Mouse (Mus musculus): ENCODE results near the gene Mafb. TPM values are rescaled to one million over a fixed set of nuclear protein-coding genes. Genes with fewer than 3 reads are reported as not detected.

Gene Mafb
- 0.56 and 1.5 TPM in 2 replicates for total RNA-seq (2017)

GRCm38 (mm10) chr2:160366980-160367338 lies at the start of gene Mafb:
Gene Mafb (minus strand): TSS chr2:160367065.
- peak; percentile 28 to 54; a peak in 3 of 4 replicates for ATAC-seq (replicated peaks in 1 of 2; ENCODE audit: insufficient read depth in 1 of 2, low FRiP score in 2 of 2, low TSS enrichment in 1 of 2, low read depth in 1 of 2, poor library complexity in 2 of 2, severe bottlenecking in 2 of 2)

- no peak for ATAC-seq (replicated peaks in 1 of 2; ENCODE audit: insufficient read depth in 1 of 2, low FRiP score in 2 of 2, low TSS enrichment in 1 of 2, low read depth in 1 of 2, poor library complexity in 2 of 2, severe bottlenecking in 2 of 2)
These were observed 48.3 kb upstream of the Mafb start for GRCm38 (mm10) chr2:160415161-160415560.

GRCm38 (mm10) chr2:160414736-160415135 lies 47.9 kb upstream of the Mafb start:
- ATAC-seq (replicated peaks in 1 of 2; ENCODE audit: insufficient read depth in 1 of 2, low FRiP score in 2 of 2, low TSS enrichment in 1 of 2, low read depth in 1 of 2, poor library complexity in 2 of 2, severe bottlenecking in 2 of 2), result no peak

GRCm38 (mm10) chr2:160413982-160414381 lies 47.1 kb upstream of the Mafb start:
- ATAC-seq (replicated peaks in 1 of 2; ENCODE audit: insufficient read depth in 1 of 2, low FRiP score in 2 of 2, low TSS enrichment in 1 of 2, low read depth in 1 of 2, poor library complexity in 2 of 2, severe bottlenecking in 2 of 2), result no peak

- no peak for ATAC-seq (replicated peaks in 1 of 2; ENCODE audit: insufficient read depth in 1 of 2, low FRiP score in 2 of 2, low TSS enrichment in 1 of 2, low read depth in 1 of 2, poor library complexity in 2 of 2, severe bottlenecking in 2 of 2)
These were observed 46.2 kb upstream of the Mafb start for GRCm38 (mm10) chr2:160413055-160413454.

- no peak for ATAC-seq (replicated peaks in 1 of 2; ENCODE audit: insufficient read depth in 1 of 2, low FRiP score in 2 of 2, low TSS enrichment in 1 of 2, low read depth in 1 of 2, poor library complexity in 2 of 2, severe bottlenecking in 2 of 2)
These were observed 44.6 kb upstream of the Mafb start for GRCm38 (mm10) chr2:160411431-160411830.

- peak in 1 of 2 experiments; percentile 45; a peak in 1 of 4 replicates for ATAC-seq (replicated peaks in 1 of 2; ENCODE audit: insufficient read depth in 1 of 2, low FRiP score in 2 of 2, low TSS enrichment in 1 of 2, low read depth in 1 of 2, poor library complexity in 2 of 2, severe bottlenecking in 2 of 2)
These were observed 40.9 kb upstream of the Mafb start for GRCm38 (mm10) chr2:160407720-160408119.

GRCm38 (mm10) chr2:160397747-160398146 lies 30.9 kb upstream of the Mafb start:
- ATAC-seq (replicated peaks in 1 of 2; ENCODE audit: insufficient read depth in 1 of 2, low FRiP score in 2 of 2, low TSS enrichment in 1 of 2, low read depth in 1 of 2, poor library complexity in 2 of 2, severe bottlenecking in 2 of 2), result no peak

- no peak for ATAC-seq (replicated peaks in 1 of 2; ENCODE audit: insufficient read depth in 1 of 2, low FRiP score in 2 of 2, low TSS enrichment in 1 of 2, low read depth in 1 of 2, poor library complexity in 2 of 2, severe bottlenecking in 2 of 2)
These were observed 27.9 kb upstream of the Mafb start for GRCm38 (mm10) chr2:160394735-160395134.

GRCm38 (mm10) chr2:160392648-160393047 lies 25.8 kb upstream of the Mafb start:
- ATAC-seq (replicated peaks in 1 of 2; ENCODE audit: insufficient read depth in 1 of 2, low FRiP score in 2 of 2, low TSS enrichment in 1 of 2, low read depth in 1 of 2, poor library complexity in 2 of 2, severe bottlenecking in 2 of 2), result no peak

GRCm38 (mm10) chr2:160388596-160388995 lies 21.7 kb upstream of the Mafb start:
- ATAC-seq (replicated peaks in 1 of 2; ENCODE audit: insufficient read depth in 1 of 2, low FRiP score in 2 of 2, low TSS enrichment in 1 of 2, low read depth in 1 of 2, poor library complexity in 2 of 2, severe bottlenecking in 2 of 2), result no peak

- ATAC-seq (replicated peaks in 1 of 2; ENCODE audit: insufficient read depth in 1 of 2, low FRiP score in 2 of 2, low TSS enrichment in 1 of 2, low read depth in 1 of 2, poor library complexity in 2 of 2, severe bottlenecking in 2 of 2), result no peak
These were observed 16.6 kb upstream of the Mafb start for GRCm38 (mm10) chr2:160383418-160383817.

GRCm38 (mm10) chr2:160378271-160378670 lies 11.4 kb upstream of the Mafb start:
- peak; percentile 52 to 56; a peak in 3 of 4 replicates for ATAC-seq (replicated peaks in 1 of 2; ENCODE audit: insufficient read depth in 1 of 2, low FRiP score in 2 of 2, low TSS enrichment in 1 of 2, low read depth in 1 of 2, poor library complexity in 2 of 2, severe bottlenecking in 2 of 2)

GRCm38 (mm10) chr2:160376236-160376635 lies 9.4 kb upstream of the Mafb start:
- ATAC-seq (replicated peaks in 1 of 2; ENCODE audit: insufficient read depth in 1 of 2, low FRiP score in 2 of 2, low TSS enrichment in 1 of 2, low read depth in 1 of 2, poor library complexity in 2 of 2, severe bottlenecking in 2 of 2), result 0 out of 4 replicates have a peak, but pooled peaks of 1 of the 2 experiments have one; percentile 16

- ATAC-seq (replicated peaks in 1 of 2; ENCODE audit: insufficient read depth in 1 of 2, low FRiP score in 2 of 2, low TSS enrichment in 1 of 2, low read depth in 1 of 2, poor library complexity in 2 of 2, severe bottlenecking in 2 of 2), result no peak
These were observed 3.0 kb upstream of the Mafb start for GRCm38 (mm10) chr2:160369653-160370420.

- ATAC-seq (replicated peaks in 1 of 2; ENCODE audit: insufficient read depth in 1 of 2, low FRiP score in 2 of 2, low TSS enrichment in 1 of 2, low read depth in 1 of 2, poor library complexity in 2 of 2, severe bottlenecking in 2 of 2), result no peak
These were observed 1.8 kb upstream of the Mafb start for GRCm38 (mm10) chr2:160368422-160369357.

GRCm38 (mm10) chr2:160367448-160368208 lies 763 bp upstream of the Mafb start:
- ATAC-seq (replicated peaks in 1 of 2; ENCODE audit: insufficient read depth in 1 of 2, low FRiP score in 2 of 2, low TSS enrichment in 1 of 2, low read depth in 1 of 2, poor library complexity in 2 of 2, severe bottlenecking in 2 of 2), result peak; percentile 43 to 65

Data from hematopoietic stem cell, adult 5-6 weeks (primary cell).